Mouse (Mus musculus) Patski (cell line): Measurements from ENCODE around the gene Ggt6. TPM values are rescaled to one million over a fixed set of nuclear protein-coding genes. Genes with fewer than 3 reads are reported as not detected.

Source experiments
- ATAC-seq: fragments of 100-300 bp; one replicate; pipeline ENCODE4 v1.8.0; 2021
- CTCF ChIA-PET: fragments of 350-600 bp; sonication (Branson Sonifier 250); formaldehyde crosslinking; loops from one replicate; lab custom pipeline; 2022; ENCODE audit warnings: inconsistent platforms; lab: Charles Lee
- POLR2A ChIA-PET: fragments of 350-600 bp; sonication (Branson Sonifier 250); formaldehyde crosslinking; loops from one replicate; lab custom pipeline; 2022; ENCODE audit warnings: antibody characterized with exemption, inconsistent platforms; lab: Charles Lee
- DNase-seq: peaks from one replicate; pipeline ENCODE4 v3.0.0-alpha.2; 2011; ENCODE audit warnings: low read depth, low spot score
- H3K27me3 ChIP-seq: fragments of 371-371 bp; one replicate; pipeline ENCODE4 v1.5.1; 2021
- CTCF ChIP-seq: fragments of 100-300 bp; IDR thresholded peaks from one replicate; pipeline ENCODE4 v1.5.1; 2021
- in situ Hi-C: fragments of 300-500 bp; cut with MboI; formaldehyde crosslinking; loops from 3 replicates; pipeline ENCODE4 v1.11.1; 2018; ENCODE audit warnings: low pct_unique_long_range_greater_than_20kb, mixed read lengths
- polyA plus RNA-seq: library from polyadenylated mRNA; unstranded; gene quantifications from one replicate; pipeline ENCODE4 v1.2.3, GENCODE M21; 2021

Gene Ggt6
- polyA plus RNA-seq, 1 experiment from 2014 or later, result 0.23 TPM

- DNase-seq (no peak), ATAC-seq (no peak)
- no peaks in the 10 kb centered on the region for H3K27me3 ChIP-seq
- in situ Hi-C loops, result no loop called here
- TF ChIP-seq CTCF, result no peak
- ChIA-PET POLR2A (no interaction called here), CTCF (no interaction called here)
Measured at GRCm38 (mm10) chr11:72455694-72456093, 20.4 kb downstream of the Ggt6 start.

- POLR2A ChIA-PET, result no interaction called here
- in situ Hi-C loops, result no loop called here
- CTCF ChIA-PET, result interaction anchor here (0.7 to 1.5 kb wide), 2 partner anchors 14 to 106 kb away, joined by 3 read pairs; no protein-coding TSS in a partner anchor
- no peak for TF ChIP-seq CTCF
- H3K27me3 ChIP-seq, result no peaks in the 10 kb centered on the region
- ATAC-seq (no peak), DNase-seq (no peak)
Measured at GRCm38 (mm10) chr11:72457995-72458496, 22.7 kb downstream of the Ggt6 start.

- DNase-seq (no peak), ATAC-seq (no peak)
- CTCF ChIA-PET, result interaction anchor here (0.7 to 1.5 kb wide), 2 partner anchors 14 to 105 kb away, joined by 3 read pairs; no protein-coding TSS in a partner anchor
- POLR2A ChIA-PET, result no interaction called here
- no peak for TF ChIP-seq CTCF
- no peaks in the 10 kb centered on the region for H3K27me3 ChIP-seq
- in situ Hi-C loops, result no loop called here
Measured at GRCm38 (mm10) chr11:72458502-72458901, 23.2 kb downstream of the Ggt6 start.

- TF ChIP-seq CTCF, result no peak
- CTCF ChIA-PET, result no interaction called here
- no peaks in the 10 kb centered on the region for H3K27me3 ChIP-seq
- DNase-seq, result no peak
- POLR2A ChIA-PET, result no interaction called here
- ATAC-seq, result no peak
- in situ Hi-C loops, result no loop called here
Measured at GRCm38 (mm10) chr11:72461500-72461981, 26.2 kb downstream of the Ggt6 start.

- no peak for DNase-seq
- no peak for TF ChIP-seq CTCF
- ATAC-seq, result no peak
- in situ Hi-C loops, result no loop called here
- H3K27me3 ChIP-seq, result no peaks in the 10 kb centered on the region
- POLR2A ChIA-PET, result interaction anchor here (2.1 kb wide), 1 partner anchor 11 kb away, joined by 4 read pairs; no protein-coding TSS in a partner anchor
- CTCF ChIA-PET, result interaction anchor here (0.9 kb wide), 1 partner anchor 29 kb away, joined by 3 read pairs; the partner anchor contains the start of gene Ggt6
Measured at GRCm38 (mm10) chr11:72464821-72465220, 29.5 kb downstream of the Ggt6 start.

- ATAC-seq, result no peak
- in situ Hi-C loops, result no loop called here
- no peak for DNase-seq
- TF ChIP-seq CTCF, result no peak
- ChIA-PET CTCF (interaction anchor here (0.7 to 1.3 kb wide), 3 partner anchors 14 to 97 kb away, joined by 3 to 4 read pairs (median 3); no protein-coding TSS in a partner anchor), POLR2A (interaction anchor here (0.7 to 1.5 kb wide), 3 partner anchors 13 to 32 kb away, joined by 3 read pairs; partner anchors contain the start of gene Spns2)
- H3K27me3 ChIP-seq, result no peaks in the 10 kb centered on the region
Measured at GRCm38 (mm10) chr11:72465978-72466693, 30.8 kb downstream of the Ggt6 start.

GRCm38 (mm10) chr11:72466694-72467507 is 31.6 kb downstream of the Ggt6 start:
- CTCF ChIA-PET, result interaction anchor here (0.7 to 1.3 kb wide), 4 partner anchors 14 to 97 kb away, joined by 3 to 4 read pairs (median 3); no protein-coding TSS in a partner anchor
- ATAC-seq (no peak), DNase-seq (no peak)
- POLR2A ChIA-PET, result interaction anchor here (0.7 to 1.5 kb wide), 4 partner anchors 14 to 98 kb away, joined by 3 read pairs; partner anchors contain the start of gene Spns2
- in situ Hi-C loops, result no loop called here
- no peak for TF ChIP-seq CTCF
- H3K27me3 ChIP-seq, result no peaks in the 10 kb centered on the region

- POLR2A ChIA-PET, result interaction anchor here (0.9 to 1.2 kb wide), 3 partner anchors 15 to 35 kb away, joined by 3 to 4 read pairs (median 3); no protein-coding TSS in a partner anchor
- no peaks in the 10 kb centered on the region for H3K27me3 ChIP-seq
- DNase-seq (no peak), ATAC-seq (no peak)
- CTCF ChIA-PET, result interaction anchor here (0.8 to 1.1 kb wide), 2 partner anchors 33 to 95 kb away, joined by 3 read pairs; partner anchors contain the start of gene Ggt6
- TF ChIP-seq CTCF, result no peak
- in situ Hi-C loops, result no loop called here
Measured at GRCm38 (mm10) chr11:72468525-72468924, 33.2 kb downstream of the Ggt6 start.

- no peak for DNase-seq
- no peak for TF ChIP-seq CTCF
- POLR2A ChIA-PET, result interaction anchor here (0.9 to 1.2 kb wide), 3 partner anchors 16 to 35 kb away, joined by 3 to 4 read pairs (median 3); no protein-coding TSS in a partner anchor
- peak; percentile 90 for ATAC-seq
- H3K27me3 ChIP-seq, result no peaks in the 10 kb centered on the region
- CTCF ChIA-PET, result interaction anchor here (0.8 to 1.1 kb wide), 4 partner anchors 9 to 95 kb away, joined by 3 to 5 read pairs (median 3); partner anchors contain the start of gene Ggt6
- in situ Hi-C loops, result no loop called here
Measured at GRCm38 (mm10) chr11:72469217-72469616, 33.9 kb downstream of the Ggt6 start.

- no peaks in the 10 kb centered on the region for H3K27me3 ChIP-seq
- CTCF ChIA-PET, result interaction anchor here (1.0 to 2.4 kb wide), 2 partner anchors 9 to 11 kb away, joined by 5 to 8 read pairs; no protein-coding TSS in a partner anchor
- POLR2A ChIA-PET, result no interaction called here
- no peak for TF ChIP-seq CTCF
- in situ Hi-C loops, result no loop called here
- no peak for ATAC-seq
- no peak for DNase-seq
Measured at GRCm38 (mm10) chr11:72470004-72470403, 34.7 kb downstream of the Ggt6 start.
